Mouse (Mus musculus) forebrain, embryonic 10.5 days (tissue): Measurements from ENCODE around the gene Gm21103. TPM values are rescaled to one million over a fixed set of nuclear protein-coding genes. Genes with fewer than 3 reads are reported as not detected.
"Not testable (repeated sequence)": the region's sequence is repeated elsewhere in the genome, so short reads cannot be mapped to it uniquely, and the experiment has no call there.

Source experiments
- DNase-seq: peaks from one replicate; pipeline ENCODE4 v3.0.0-alpha.2; 2017; ENCODE audit warnings: low spot score; ENCODE audit errors: extremely low spot score
- H3K27ac ChIP-seq: fragments of 300-500 bp; sonication (generic); 2 replicates; pipeline ENCODE4 v1.5.1; 2016; ENCODE audit warnings: mild to moderate bottlenecking
- H3K27me3 ChIP-seq: fragments of 300-500 bp; sonication (generic); 2 replicates; pipeline ENCODE4 v1.6.1; 2016; ENCODE audit warnings: mild to moderate bottlenecking; ENCODE audit not compliant: poor library complexity, severe bottlenecking
- H3K36me3 ChIP-seq: fragments of 300-500 bp; sonication (generic); replicated peaks from 2 replicates; pipeline ENCODE4 v1.6.1; 2016; ENCODE audit warnings: mild to moderate bottlenecking, moderate library complexity
- H3K4me1 ChIP-seq: fragments of 300-500 bp; sonication (generic); 2 replicates; pipeline ENCODE4 v1.6.1; 2016
- H3K4me3 ChIP-seq: fragments of 300-500 bp; sonication (generic); 2 replicates; pipeline ENCODE4 v1.5.1; 2016; ENCODE audit warnings: mild to moderate bottlenecking, moderate library complexity
- H3K9me3 ChIP-seq: fragments of 300-500 bp; sonication (generic); 2 replicates; pipeline ENCODE4 v1.6.1; 2016; ENCODE audit warnings: mild to moderate bottlenecking, moderate library complexity
- WGBS: fragments of 180-500 bp; shearing (Covaris S2); methylation state at CpG from one replicate; pipeline ENCODE4 v1.1.7; 2016; 5-methylcytosine and 5-hydroxymethylcytosine counted together
- polyA plus RNA-seq: library from polyadenylated mRNA; unstranded; fragments of >200 nt; fragmentation: Nextera tagmentation; extraction: Ambion mirVana; gene quantifications from 2 replicates; pipeline ENCODE4 v1.2.1, GENCODE M21; 2016

Gene Gm21103
- polyA plus RNA-seq = not detected in 2 replicates

DNA sequence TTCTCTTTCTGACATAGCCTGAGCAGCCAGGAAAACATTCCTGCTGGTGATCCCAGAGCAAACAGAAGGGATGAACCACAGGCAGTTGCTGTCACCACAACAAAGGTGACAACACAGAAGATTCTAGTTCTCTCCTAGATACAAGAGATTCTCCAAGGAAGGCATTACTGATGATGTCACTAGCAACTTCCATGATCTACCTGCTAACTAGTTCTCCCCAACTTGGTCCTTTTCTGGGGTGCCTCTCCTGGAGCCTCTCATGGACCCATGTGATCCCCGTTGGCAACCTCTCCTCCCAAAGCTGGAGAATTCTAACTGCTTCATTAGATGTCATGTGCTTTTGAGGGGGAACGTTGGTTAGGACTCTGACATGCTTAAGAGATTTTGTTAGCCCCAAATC lies at the start of gene Gm21103:
TSS of gene Gm21103 (minus strand) at position 101 of the 400 bp plus-strand sequence.
- not testable (repeated sequence) for H3K4me3 ChIP-seq, H3K36me3 ChIP-seq, H3K9me3 ChIP-seq, DNase-seq, H3K4me1 ChIP-seq, H3K27me3 ChIP-seq, H3K27ac ChIP-seq
- 88% methylated on average over 2 of the region's 2 CpGs for WGBS

DNA sequence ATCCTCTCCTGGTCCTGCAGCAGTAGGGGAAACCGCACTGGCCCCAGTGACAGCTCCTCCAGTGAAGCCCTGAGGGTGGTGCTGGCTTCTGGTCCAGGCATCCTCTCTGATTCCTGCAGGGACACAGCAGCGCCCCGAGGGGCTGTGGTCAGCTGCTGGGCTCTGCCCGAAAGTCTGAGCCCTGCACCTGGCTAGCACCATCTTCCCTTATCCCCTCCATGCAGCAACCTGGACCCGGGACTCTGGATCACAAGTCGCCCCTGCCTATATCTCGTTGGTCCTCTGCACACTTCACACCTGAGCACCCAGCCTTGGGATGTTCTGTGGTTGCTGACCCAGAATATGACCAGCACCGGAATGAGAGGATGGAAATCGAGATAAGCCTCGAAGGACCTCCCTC lies 38.9 kb upstream of the Gm21103 start, which contains the start of gene Gm3618:
TSS of gene Gm3618 (minus strand) at position 101 of the 400 bp plus-strand sequence.
- not testable (repeated sequence) for H3K4me3 ChIP-seq, H3K27ac ChIP-seq, H3K27me3 ChIP-seq, H3K4me1 ChIP-seq, DNase-seq, H3K9me3 ChIP-seq, H3K36me3 ChIP-seq
- WGBS = no CpG with 5 or more reads among the region's 10 CpGs

DNA sequence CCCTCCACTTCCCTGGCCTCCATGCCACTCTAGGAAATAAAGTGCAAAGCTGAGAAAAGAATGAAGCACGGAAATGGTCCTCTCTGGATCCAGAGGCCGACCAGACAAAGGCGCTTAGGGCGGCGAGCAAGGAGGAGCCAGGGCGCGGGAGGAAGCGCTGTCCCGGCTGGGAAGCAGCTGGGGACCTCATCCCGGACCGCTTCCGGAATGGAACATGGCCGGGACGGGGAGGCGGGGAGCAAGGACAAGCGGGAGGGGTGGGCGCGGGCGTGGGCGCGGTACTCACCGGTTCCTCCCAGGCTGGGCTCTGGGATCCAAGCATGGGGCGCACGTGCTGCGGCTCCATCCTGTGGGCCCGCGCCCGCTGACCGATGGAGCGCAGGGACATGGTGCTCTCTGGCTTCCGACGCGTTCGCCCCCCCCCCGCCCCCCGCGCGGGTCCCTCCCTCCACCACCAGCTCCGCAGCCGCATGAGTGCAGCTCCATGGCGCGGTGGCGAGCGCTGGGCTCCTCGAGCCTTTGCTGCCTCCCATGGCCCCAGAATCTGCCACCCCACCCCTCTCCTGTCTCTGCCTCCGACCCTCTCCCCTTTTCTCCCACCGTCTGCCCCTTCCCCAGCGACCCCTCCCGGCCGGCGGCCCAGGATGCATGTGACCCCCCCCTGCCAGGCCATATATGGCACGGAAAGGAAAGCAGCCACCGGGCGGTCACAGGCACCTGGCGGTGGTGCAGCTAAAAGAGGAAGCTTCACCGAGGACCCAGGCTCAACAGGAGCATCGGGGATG lies 17.5 kb downstream of the Gm21103 start, which contains the start of gene Gm3411:
TSS of gene Gm3411 (minus strand) at position 320 of the 785 bp plus-strand sequence.
- H3K9me3 ChIP-seq, H3K27me3 ChIP-seq, H3K36me3 ChIP-seq, H3K4me1 ChIP-seq: not testable (repeated sequence)
- Histone ChIP-seq H3K4me3 (peak within 1 kb of the TSS; percentile 57), H3K27ac (peak within 1 kb of the TSS; percentile 82)
- DNase-seq = peak; percentile 62
- 1% methylated on average over 57 of the region's 57 CpGs for WGBS

Other genes starting within 250 kb of the Gm21103 start
- gene Gm6337, start 246.6 kb downstream of the Gm21103 start, polyA plus RNA-seq = not detected in 2 replicates
- 1.2 and 1.5 TPM in 2 replicates for gene Gm8206, start 210.9 kb downstream of the Gm21103 start, polyA plus RNA-seq
- gene Gm3468, start 196.2 kb downstream of the Gm21103 start, polyA plus RNA-seq = 2.5 and 2.9 TPM in 2 replicates
- gene Gm3476, start 179.0 kb downstream of the Gm21103 start, polyA plus RNA-seq = not detected in 2 replicates
- not detected in 2 replicates for gene Gm21560, start 85.6 kb downstream of the Gm21103 start, polyA plus RNA-seq
- 1.9 and 2.7 TPM in 2 replicates for gene Gm3411, start 17.6 kb downstream of the Gm21103 start, polyA plus RNA-seq
- not detected in 2 replicates for gene Gm3618, start 38.8 kb upstream of the Gm21103 start, polyA plus RNA-seq
- not detected in 2 replicates for gene Gm16440, start 85.5 kb upstream of the Gm21103 start, polyA plus RNA-seq
- 0.57 and 1.5 TPM in 2 replicates for gene Gm3591, start 107.6 kb upstream of the Gm21103 start, polyA plus RNA-seq
- not detected in 2 replicates for gene Gm3594, start 139.8 kb upstream of the Gm21103 start, polyA plus RNA-seq
- not detected in 2 replicates for gene Gm8356, start 232.4 kb upstream of the Gm21103 start, polyA plus RNA-seq